Mouse (Mus musculus): Measurements from ENCODE around the gene Clstn3.

- no peak for TF ChIP-seq EP300 (optimal IDR thresholded peaks at IDR 0.05)
- no peak for TF ChIP-seq CTCF (IDR thresholded peaks at IDR 0.05; ENCODE audit: low read depth)
Observed at GRCm38 (mm10) chr6:124446024-124446423, 18.6 kb downstream of the Clstn3 start.

Measured in stomach, postnatal 0 days (tissue).